Mouse (Mus musculus): ENCODE results near the gene Heg1. TPM values are rescaled to one million over a fixed set of nuclear protein-coding genes. Genes with fewer than 3 reads are reported as not detected.

Gene Heg1
- polyA plus RNA-seq, 1 experiment from 2014 or later: 18.6 TPM

DNA sequence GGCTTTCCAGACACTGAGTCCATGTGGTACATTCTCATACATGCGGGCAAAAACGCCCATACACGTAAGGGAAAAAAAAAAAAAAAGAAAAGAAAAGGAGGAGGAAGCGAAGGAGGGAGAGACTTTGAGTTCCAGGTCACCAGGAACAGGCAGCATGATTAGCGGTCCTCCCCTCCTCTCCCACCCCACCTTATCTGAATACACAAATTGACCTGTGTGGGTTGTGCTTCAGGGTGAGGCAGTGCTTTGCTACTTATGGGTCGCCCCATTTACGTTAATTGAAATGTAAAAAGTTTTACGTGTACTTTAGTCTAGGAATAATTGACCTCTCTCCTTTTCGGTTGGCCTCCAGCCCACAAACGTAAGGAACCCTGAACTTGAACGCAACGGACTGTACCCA, 82.1 kb downstream of the Heg1 start:
- H3K27ac ChIP-seq (ENCODE audit: low read length): no peak overlapping the region
- H3K9ac ChIP-seq (replicated peaks; ENCODE audit: low read depth, low read length): no peak overlapping the region
- no peaks in the 10 kb centered on the region for H3K9me3 ChIP-seq (ENCODE audit: control insufficient read depth, low read length)
- H3K27me3 ChIP-seq (replicated peaks; ENCODE audit: control insufficient read depth, insufficient read depth, low read length): no peaks in the 10 kb centered on the region
- no peak overlapping the region for H3K4me3 ChIP-seq (replicated peaks; ENCODE audit: low read length)
- H3K36me3 ChIP-seq (ENCODE audit: control insufficient read depth, insufficient read depth): no peaks in the 10 kb centered on the region
- 90% methylated on average over 12 of the region's 12 CpGs for WGBS
- H3K4me2 ChIP-seq (ENCODE audit: low read length): no peak overlapping the region
- no peak for ATAC-seq
- H3K4me1 ChIP-seq (replicated peaks; ENCODE audit: control insufficient read depth, insufficient read depth, low read length): peaks cover 18% of the 10 kb centered on the region

DNA sequence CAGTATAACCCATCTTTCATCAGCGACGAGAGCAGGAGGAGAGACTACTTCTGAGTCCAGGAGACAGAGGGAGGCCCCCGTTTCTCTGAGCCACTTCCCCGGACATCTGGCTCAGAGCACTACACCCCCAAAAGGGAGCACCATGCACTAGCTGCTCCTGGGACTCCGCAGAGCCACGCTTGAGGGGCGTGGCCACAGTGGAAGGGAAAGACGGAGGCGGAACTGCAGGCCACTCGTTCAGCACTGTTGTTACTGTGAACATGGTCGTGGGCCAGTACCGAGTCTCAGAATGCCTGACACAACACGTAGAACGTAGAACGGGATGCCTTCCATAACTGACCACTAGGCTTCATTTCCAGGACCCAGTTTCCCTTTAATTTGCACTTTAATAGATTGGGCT, 82.6 kb downstream of the Heg1 start:
- Histone ChIP-seq H3K9me3 (ENCODE audit: control insufficient read depth, low read length) (no peaks in the 10 kb centered on the region), H3K27me3 (replicated peaks; ENCODE audit: control insufficient read depth, insufficient read depth, low read length) (no peaks in the 10 kb centered on the region), H3K4me2 (ENCODE audit: low read length) (no peak overlapping the region), H3K4me1 (replicated peaks; ENCODE audit: control insufficient read depth, insufficient read depth, low read length) (peaks cover 18% of the 10 kb centered on the region), H3K4me3 (replicated peaks; ENCODE audit: low read length) (no peak overlapping the region), H3K36me3 (ENCODE audit: control insufficient read depth, insufficient read depth) (no peaks in the 10 kb centered on the region), H3K27ac (ENCODE audit: low read length) (no peak overlapping the region), H3K9ac (replicated peaks; ENCODE audit: low read depth, low read length) (no peak overlapping the region)
- 77% methylated on average over 15 of the region's 15 CpGs for WGBS
- ATAC-seq: no peak

DNA sequence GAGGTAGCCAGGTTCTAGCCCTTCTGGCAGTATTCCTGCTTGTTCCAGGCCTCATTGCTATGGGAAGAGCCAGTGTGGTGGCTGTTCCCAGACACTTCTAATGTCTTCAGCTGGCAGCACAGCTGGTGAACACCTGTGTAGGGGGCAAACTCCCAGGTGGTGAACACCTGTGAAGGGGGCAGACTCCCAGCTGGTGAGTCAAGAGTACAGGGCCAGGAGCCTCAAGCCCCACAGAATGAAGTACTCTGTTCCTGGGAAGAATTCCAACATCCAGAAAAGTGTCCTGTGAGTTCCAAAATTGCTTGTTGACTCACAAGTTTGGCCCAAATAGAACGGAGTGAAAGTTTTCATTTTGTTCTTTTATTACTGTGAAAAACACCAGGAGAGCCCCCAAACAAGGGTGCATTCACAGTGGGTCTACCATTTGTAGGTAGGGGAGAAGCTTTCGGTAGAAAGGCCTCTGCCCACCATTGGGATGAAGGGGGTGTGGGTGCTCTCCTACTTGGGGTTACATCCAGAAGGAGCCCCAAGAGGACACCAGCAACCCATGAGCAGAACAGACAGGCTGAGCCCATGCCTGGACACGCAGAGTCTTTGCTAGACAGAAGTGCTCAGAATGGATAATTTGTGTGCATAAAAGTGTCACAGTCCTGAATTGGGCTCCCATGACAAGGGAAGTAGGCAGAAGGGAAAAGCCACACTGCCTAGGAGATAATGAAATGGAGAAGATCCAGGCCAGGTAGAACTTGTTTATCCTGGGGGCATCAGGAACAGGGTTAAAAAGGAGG, 84.5 kb downstream of the Heg1 start:
- Histone ChIP-seq H3K36me3 (ENCODE audit: control insufficient read depth, insufficient read depth) (no peaks in the 10 kb centered on the region), H3K4me3 (replicated peaks; ENCODE audit: low read length) (no peak overlapping the region), H3K4me2 (ENCODE audit: low read length) (no peak overlapping the region), H3K9me3 (ENCODE audit: control insufficient read depth, low read length) (no peaks in the 10 kb centered on the region), H3K27me3 (replicated peaks; ENCODE audit: control insufficient read depth, insufficient read depth, low read length) (no peaks in the 10 kb centered on the region), H3K4me1 (replicated peaks; ENCODE audit: control insufficient read depth, insufficient read depth, low read length) (peaks cover 10% of the 10 kb centered on the region), H3K9ac (replicated peaks; ENCODE audit: low read depth, low read length) (no peak overlapping the region), H3K27ac (ENCODE audit: low read length) (no peak overlapping the region)
- 89% methylated on average over 3 of the region's 3 CpGs for whole genome bisulfite sequencing
- ATAC-seq: no peak

DNA sequence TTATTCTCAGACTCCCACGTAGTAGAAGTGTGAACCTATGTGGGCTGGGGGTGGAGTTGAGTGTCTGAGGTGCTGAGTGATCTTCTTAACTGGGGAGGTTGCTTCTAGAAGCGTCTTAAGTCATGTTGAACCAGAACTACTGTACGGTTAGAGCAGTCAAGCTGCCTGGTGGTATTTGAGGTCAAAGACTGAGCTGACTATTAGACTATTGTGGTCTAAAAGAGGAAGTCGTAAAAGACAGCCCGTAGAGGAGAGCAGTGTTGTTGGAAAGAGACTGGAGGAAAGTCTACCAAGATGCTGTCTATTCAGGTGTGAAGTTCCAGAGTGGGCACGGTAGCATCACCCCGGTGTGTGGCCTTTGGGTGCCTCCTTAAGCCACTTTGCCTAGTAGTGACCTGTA, 85.7 kb downstream of the Heg1 start:
- H3K4me3 ChIP-seq (replicated peaks; ENCODE audit: low read length): no peak overlapping the region

DNA sequence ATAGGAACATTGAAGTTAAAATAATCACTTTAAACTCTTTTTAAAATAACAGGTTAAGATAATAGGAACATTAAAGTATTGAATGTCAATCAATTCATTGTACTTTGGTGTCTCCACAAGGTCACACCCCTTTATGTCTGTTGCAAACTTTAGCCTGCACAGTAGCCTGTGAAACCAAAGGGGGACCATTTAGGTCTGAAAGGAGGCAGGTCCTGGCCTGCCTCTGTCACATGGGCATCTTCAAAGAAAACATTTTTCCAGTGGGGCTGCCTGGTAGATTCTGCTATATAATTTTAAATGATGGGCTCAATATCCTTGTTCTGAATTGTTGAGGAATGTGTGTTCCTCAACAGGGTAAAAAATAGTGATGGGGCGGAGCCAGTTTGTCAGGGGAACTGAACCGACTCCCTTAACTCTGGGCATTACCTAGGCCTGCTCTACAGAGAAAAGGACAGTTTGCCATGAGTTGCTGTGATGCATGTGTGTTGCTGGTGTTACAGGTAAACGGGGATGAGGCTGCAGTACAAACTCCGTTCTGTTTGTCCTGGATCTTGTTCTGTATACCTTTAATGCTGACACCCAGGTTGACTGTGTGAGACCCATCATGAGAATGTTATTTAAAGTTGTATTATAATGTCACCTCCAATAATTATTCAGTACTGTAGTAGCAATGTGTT, 86.7 kb downstream of the Heg1 start:
- Histone ChIP-seq H3K4me3 (replicated peaks; ENCODE audit: low read length) (no peak overlapping the region), H3K27ac (ENCODE audit: low read length) (no peak overlapping the region), H3K27me3 (replicated peaks; ENCODE audit: control insufficient read depth, insufficient read depth, low read length) (no peaks in the 10 kb centered on the region), H3K36me3 (ENCODE audit: control insufficient read depth, insufficient read depth) (no peaks in the 10 kb centered on the region), H3K9me3 (ENCODE audit: control insufficient read depth, low read length) (no peaks in the 10 kb centered on the region), H3K4me1 (replicated peaks; ENCODE audit: control insufficient read depth, insufficient read depth, low read length) (no peaks in the 10 kb centered on the region), H3K4me2 (ENCODE audit: low read length) (no peak overlapping the region), H3K9ac (replicated peaks; ENCODE audit: low read depth, low read length) (no peak overlapping the region)
- 95% methylated on average over 4 of the region's 4 CpGs for WGBS
- no peak for ATAC-seq

More for the DNA sequence above, 85.7 kb downstream of the Heg1 start:
- Histone ChIP-seq H3K9ac (replicated peaks; ENCODE audit: low read depth, low read length) (no peak overlapping the region), H3K27me3 (replicated peaks; ENCODE audit: control insufficient read depth, insufficient read depth, low read length) (no peaks in the 10 kb centered on the region), H3K36me3 (ENCODE audit: control insufficient read depth, insufficient read depth) (no peaks in the 10 kb centered on the region), H3K4me2 (ENCODE audit: low read length) (no peak overlapping the region), H3K27ac (ENCODE audit: low read length) (no peak overlapping the region), H3K9me3 (ENCODE audit: control insufficient read depth, low read length) (no peaks in the 10 kb centered on the region), H3K4me1 (replicated peaks; ENCODE audit: control insufficient read depth, insufficient read depth, low read length) (peaks cover under 1% of the 10 kb centered on the region; the same call in 1 of the 2 replicates)
- no peak for ATAC-seq
- WGBS: 94% methylated on average over 7 of the region's 7 CpGs

DNA sequence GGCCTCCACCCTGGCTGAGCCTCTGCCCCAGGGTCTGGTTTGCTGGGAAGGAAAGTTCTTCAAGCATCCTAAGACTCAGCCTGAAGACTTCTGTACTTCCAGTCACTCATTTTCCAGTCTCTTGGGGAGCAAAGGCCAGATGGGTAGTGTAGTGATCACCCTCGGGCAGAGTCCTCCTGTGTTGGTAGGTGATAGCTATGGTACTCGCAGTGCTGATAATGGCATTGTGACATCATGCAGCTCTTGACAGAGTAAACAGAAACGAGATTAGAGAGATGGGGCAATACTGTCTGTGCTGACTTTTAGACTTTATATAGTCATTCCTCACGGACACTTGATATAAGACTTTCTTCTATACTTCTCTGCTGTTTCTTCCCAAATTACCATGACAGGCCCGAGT, 88.6 kb downstream of the Heg1 start:
- Histone ChIP-seq H3K9me3 (ENCODE audit: control insufficient read depth, low read length) (no peaks in the 10 kb centered on the region), H3K27ac (ENCODE audit: low read length) (no peak overlapping the region), H3K4me3 (replicated peaks; ENCODE audit: low read length) (no peak overlapping the region), H3K27me3 (replicated peaks; ENCODE audit: control insufficient read depth, insufficient read depth, low read length) (no peaks in the 10 kb centered on the region), H3K36me3 (ENCODE audit: control insufficient read depth, insufficient read depth) (no peaks in the 10 kb centered on the region), H3K4me2 (ENCODE audit: low read length) (no peak overlapping the region), H3K9ac (replicated peaks; ENCODE audit: low read depth, low read length) (no peak overlapping the region), H3K4me1 (replicated peaks; ENCODE audit: control insufficient read depth, insufficient read depth, low read length) (no peaks in the 10 kb centered on the region)
- ATAC-seq: no peak
- 90% methylated on average over 5 of the region's 5 CpGs for WGBS

DNA sequence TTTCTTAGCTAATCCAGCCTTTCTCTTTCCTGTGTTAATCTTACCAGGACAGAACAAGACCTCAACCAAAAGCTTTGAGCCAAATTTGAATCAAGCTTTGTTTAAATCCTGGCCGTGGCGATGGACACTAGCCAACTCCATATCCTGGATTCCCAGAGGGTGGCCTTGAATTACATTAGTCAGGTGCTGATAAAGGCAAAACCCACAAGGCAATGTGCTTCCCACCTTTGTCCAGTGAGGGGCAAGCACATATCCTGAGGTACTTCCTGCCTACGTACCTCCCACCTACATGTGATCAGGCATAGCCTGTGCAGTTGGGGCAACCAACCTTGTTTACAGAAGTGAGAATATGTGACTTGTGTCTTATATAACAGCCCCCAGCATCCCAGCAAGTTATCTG, 90.8 kb downstream of the Heg1 start:
- no peak overlapping the region for H3K9ac ChIP-seq (replicated peaks; ENCODE audit: low read depth, low read length)
- H3K27me3 ChIP-seq (replicated peaks; ENCODE audit: control insufficient read depth, insufficient read depth, low read length): no peaks in the 10 kb centered on the region
- no peaks in the 10 kb centered on the region for H3K9me3 ChIP-seq (ENCODE audit: control insufficient read depth, low read length)
- H3K36me3 ChIP-seq (ENCODE audit: control insufficient read depth, insufficient read depth): no peaks in the 10 kb centered on the region
- no peak overlapping the region for H3K4me3 ChIP-seq (replicated peaks; ENCODE audit: low read length)
- no peaks in the 10 kb centered on the region for H3K4me1 ChIP-seq (replicated peaks; ENCODE audit: control insufficient read depth, insufficient read depth, low read length)
- no peak overlapping the region for H3K27ac ChIP-seq (ENCODE audit: low read length)
- WGBS: 45% methylated on average over 3 of the region's 3 CpGs
- H3K4me2 ChIP-seq (ENCODE audit: low read length): no peak overlapping the region
- ATAC-seq: no peak

DNA sequence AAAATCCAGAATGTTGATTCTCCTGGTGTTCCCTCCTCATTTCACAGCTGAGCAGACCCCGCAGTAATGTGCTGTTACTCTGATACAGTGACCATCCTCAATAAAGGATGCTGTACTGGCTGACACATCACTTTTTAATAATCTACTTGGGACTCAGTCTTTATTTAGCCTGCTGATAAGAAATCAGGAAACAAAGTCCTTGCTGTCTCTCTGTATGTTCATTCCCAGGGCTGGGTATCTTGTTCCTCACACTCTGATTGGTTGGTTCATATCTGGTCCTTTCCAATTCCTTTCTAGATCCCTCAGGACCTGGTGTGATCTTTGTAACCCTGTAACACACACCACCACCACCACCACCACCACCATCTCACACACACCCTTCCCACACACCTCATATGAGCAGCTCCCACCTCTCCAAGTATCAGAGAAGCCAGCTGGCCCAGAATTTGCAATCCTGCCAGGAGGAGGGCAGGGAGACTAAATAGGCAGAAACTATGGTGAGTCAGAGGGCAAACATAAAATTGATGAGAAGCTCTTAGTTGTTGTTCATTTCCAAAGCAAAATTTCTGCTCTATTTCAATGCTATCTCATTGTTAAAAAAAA, 91.7 kb downstream of the Heg1 start:
- ATAC-seq: no peak
- Histone ChIP-seq H3K27ac (ENCODE audit: low read length) (no peak overlapping the region), H3K4me1 (replicated peaks; ENCODE audit: control insufficient read depth, insufficient read depth, low read length) (no peaks in the 10 kb centered on the region), H3K9ac (replicated peaks; ENCODE audit: low read depth, low read length) (no peak overlapping the region), H3K9me3 (ENCODE audit: control insufficient read depth, low read length) (no peaks in the 10 kb centered on the region), H3K27me3 (replicated peaks; ENCODE audit: control insufficient read depth, insufficient read depth, low read length) (no peaks in the 10 kb centered on the region), H3K36me3 (ENCODE audit: control insufficient read depth, insufficient read depth) (no peaks in the 10 kb centered on the region), H3K4me2 (ENCODE audit: low read length) (no peak overlapping the region), H3K4me3 (replicated peaks; ENCODE audit: low read length) (no peak overlapping the region)
- WGBS: 89% methylated on average over 1 of the region's 1 CpGs

DNA sequence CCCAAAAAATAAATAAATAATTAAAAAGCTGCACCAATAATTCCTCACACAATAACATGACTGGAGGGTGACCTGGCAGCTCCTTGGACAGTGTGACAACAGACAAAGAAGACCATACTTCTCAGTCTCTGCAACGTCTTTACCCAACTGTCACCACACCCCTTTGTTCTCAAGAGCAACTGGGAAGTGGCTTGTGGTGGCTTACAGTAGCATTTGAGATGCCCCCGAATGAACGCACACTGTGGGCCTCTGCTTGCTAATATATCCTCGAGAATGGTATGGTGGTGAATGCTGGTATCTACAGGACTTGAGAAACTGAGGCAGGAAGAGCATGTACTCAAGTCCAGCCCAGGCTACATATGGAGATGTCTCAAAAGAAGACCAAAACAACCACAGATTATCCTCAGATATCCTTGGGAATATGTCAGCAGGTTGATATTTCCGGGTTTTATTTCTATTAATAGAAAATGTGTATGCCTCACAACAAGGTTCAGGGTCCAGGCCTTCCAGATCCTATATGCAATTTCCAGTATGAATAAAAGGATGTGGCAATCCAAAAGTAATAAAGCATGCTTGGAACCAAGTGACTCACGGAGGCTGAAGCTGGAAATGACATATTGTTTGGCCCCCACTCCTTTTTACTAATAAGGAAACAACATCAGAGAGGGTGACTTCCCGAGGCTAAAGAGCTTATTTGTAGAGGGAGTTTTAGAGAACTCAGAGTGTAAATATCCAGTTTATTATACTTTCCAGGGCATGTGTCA, 92.8 kb downstream of the Heg1 start:
- ATAC-seq: no peak
- H3K27ac ChIP-seq (ENCODE audit: low read length): no peak overlapping the region
- H3K9me3 ChIP-seq (ENCODE audit: control insufficient read depth, low read length): no peaks in the 10 kb centered on the region
- H3K4me1 ChIP-seq (replicated peaks; ENCODE audit: control insufficient read depth, insufficient read depth, low read length): no peaks in the 10 kb centered on the region
- no peaks in the 10 kb centered on the region for H3K27me3 ChIP-seq (replicated peaks; ENCODE audit: control insufficient read depth, insufficient read depth, low read length)
- no peak overlapping the region for H3K4me3 ChIP-seq (replicated peaks; ENCODE audit: low read length)
- H3K4me2 ChIP-seq (ENCODE audit: low read length): no peak overlapping the region
- H3K36me3 ChIP-seq (ENCODE audit: control insufficient read depth, insufficient read depth): no peaks in the 10 kb centered on the region
- WGBS: 82% methylated on average over 7 of the region's 7 CpGs
- H3K9ac ChIP-seq (replicated peaks; ENCODE audit: low read depth, low read length): no peak overlapping the region
